Mouse (Mus musculus) bone marrow macrophage, adult 2 months (primary cell): ENCODE data around the gene Sik3. TPM values are rescaled to one million over a fixed set of nuclear protein-coding genes. Genes with fewer than 3 reads are reported as not detected.

ENCODE experiments used
- H3K27ac ChIP-seq: 2 replicates; pipeline ENCODE4 v1.5.1; 2012; ENCODE audit warnings: low read depth, low read length; ENCODE audit not compliant: insufficient read depth
- H3K4me1 ChIP-seq: 2 replicates; pipeline ENCODE4 v1.6.1; 2012; ENCODE audit warnings: low read length; ENCODE audit not compliant: control insufficient read depth, insufficient read depth
- H3K4me3 ChIP-seq: 2 replicates; pipeline ENCODE4 v1.5.1; 2012; ENCODE audit warnings: mild to moderate bottlenecking, low read length, moderate library complexity; ENCODE audit not compliant: insufficient read depth
- CTCF ChIP-seq: IDR thresholded peaks from 2 replicates; pipeline ENCODE4 v1.5.1; 2012; ENCODE audit warnings: low read depth, mild to moderate bottlenecking, low read length, moderate library complexity
- POLR2A ChIP-seq: IDR thresholded peaks from 2 replicates; pipeline ENCODE4 v1.6.1; 2012; ENCODE audit warnings: mild to moderate bottlenecking, low read depth, low read length, borderline replicate concordance
- polyA plus RNA-seq: library from polyadenylated mRNA; stranded (reverse); fragments of >200 nt; gene quantifications from 2 replicates; pipeline ENCODE4 v1.2.4, GENCODE M21; 2012; ENCODE audit not compliant: missing spikeins, insufficient read depth, insufficient read length

Gene Sik3
- polyA plus RNA-seq, 1 experiment, result 24.4 TPM

DNA sequence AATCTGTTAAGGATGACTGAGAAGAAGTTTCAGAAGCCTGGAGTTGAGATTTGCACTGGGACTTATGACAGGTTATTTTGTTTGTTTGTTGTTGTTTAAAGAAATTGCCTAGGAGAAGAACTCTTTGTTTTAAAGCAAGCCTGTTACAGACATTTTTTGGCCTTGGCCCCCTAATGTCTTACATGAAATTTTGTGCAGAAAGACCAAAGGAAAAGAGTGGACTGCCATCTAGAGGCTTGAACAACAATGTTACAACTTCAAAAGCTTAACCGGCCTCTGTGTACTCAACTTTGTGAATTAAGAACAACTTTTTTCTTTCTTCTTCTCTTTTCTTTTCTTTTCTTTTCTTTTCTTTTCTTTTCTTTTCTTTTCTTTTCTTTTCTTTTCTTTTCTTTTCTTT is 179.0 kb downstream of the Sik3 start:
- no peak for TF ChIP-seq POLR2A
- TF ChIP-seq CTCF, result no peak
- Histone ChIP-seq H3K4me1 (peaks cover 5% of the 10 kb centered on the region), H3K27ac (no peak overlapping the region), H3K4me3 (no peak overlapping the region)

DNA sequence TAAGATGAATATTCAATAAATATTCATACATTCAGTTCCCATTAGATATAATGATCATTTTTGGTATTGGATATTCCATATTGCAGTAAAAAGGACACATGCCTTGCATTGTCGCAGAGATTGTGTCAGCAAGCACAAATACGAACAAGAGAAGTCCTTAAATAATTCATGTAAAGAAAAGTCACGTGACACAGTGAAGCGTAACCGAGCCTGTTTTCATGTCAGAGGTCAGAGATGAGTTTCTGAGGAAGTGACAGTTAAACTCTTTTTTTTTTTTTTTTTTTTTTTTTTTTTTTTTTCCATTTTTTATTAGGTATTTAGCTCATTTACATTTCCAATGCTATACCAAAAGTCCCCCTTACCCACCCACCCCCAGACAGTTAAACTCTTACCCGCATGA is 180.0 kb downstream of the Sik3 start:
- Histone ChIP-seq H3K4me1 (peaks cover 5% of the 10 kb centered on the region), H3K4me3 (no peak overlapping the region), H3K27ac (no peak overlapping the region)
- TF ChIP-seq POLR2A, result no peak
- no peak for TF ChIP-seq CTCF

DNA sequence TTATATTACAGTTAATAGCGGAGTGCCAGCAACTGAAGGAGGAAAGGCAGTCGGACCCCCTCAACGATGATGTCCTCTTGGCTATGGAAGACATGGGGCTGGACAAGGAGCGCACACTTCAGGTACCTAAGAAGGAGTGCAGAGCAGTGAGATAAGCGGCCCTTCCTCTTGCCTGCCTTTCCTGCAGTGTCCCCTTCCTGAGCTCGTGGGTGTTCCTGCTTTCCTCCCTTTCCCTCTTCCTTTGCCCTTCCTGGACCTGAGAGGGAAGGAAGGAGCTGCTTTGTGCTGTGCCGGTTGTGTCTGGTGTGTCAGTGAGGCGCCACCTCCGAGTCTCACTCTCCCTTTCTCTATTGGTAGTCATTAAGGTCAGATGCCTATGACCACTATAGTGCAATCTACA is 182.2 kb downstream of the Sik3 start:
- no peak for TF ChIP-seq POLR2A
- no peak for TF ChIP-seq CTCF
- H3K27ac ChIP-seq, result no peak overlapping the region
- peaks cover 9% of the 10 kb centered on the region for H3K4me1 ChIP-seq
- H3K4me3 ChIP-seq, result no peak overlapping the region

- no peak overlapping the region for H3K4me3 ChIP-seq
- no peak for TF ChIP-seq POLR2A
- no peak for TF ChIP-seq CTCF
- H3K4me1 ChIP-seq, result peaks cover 9% of the 10 kb centered on the region
- H3K27ac ChIP-seq, result no peak overlapping the region
These were observed 184.1 kb downstream of the Sik3 start for GRCm38 (mm10) chr9:46196699-46197169.

- Histone ChIP-seq H3K4me1 (peaks cover 4% of the 10 kb centered on the region; the same call in 1 of the 2 replicates), H3K27ac (no peak overlapping the region), H3K4me3 (no peak overlapping the region)
- no peak for TF ChIP-seq POLR2A
- no peak for TF ChIP-seq CTCF
These were observed 185.8 kb downstream of the Sik3 start for GRCm38 (mm10) chr9:46198461-46198860.

GRCm38 (mm10) chr9:46198936-46199335 is 186.3 kb downstream of the Sik3 start:
- peaks cover 4% of the 10 kb centered on the region; the same call in 1 of the 2 replicates for H3K4me1 ChIP-seq
- H3K4me3 ChIP-seq, result no peak overlapping the region
- TF ChIP-seq POLR2A (no peak), CTCF (no peak)
- H3K27ac ChIP-seq, result no peak overlapping the region

- Histone ChIP-seq H3K4me3 (no peak overlapping the region), H3K27ac (no peak overlapping the region), H3K4me1 (peaks cover 4% of the 10 kb centered on the region; the same call in 1 of the 2 replicates)
- TF ChIP-seq POLR2A, result no peak
These were observed 187.0 kb downstream of the Sik3 start for GRCm38 (mm10) chr9:46199609-46200008.

GRCm38 (mm10) chr9:46206834-46207500 is 194.3 kb downstream of the Sik3 start:
- H3K4me3 ChIP-seq, result no peak overlapping the region
- no peak for TF ChIP-seq CTCF
- no peak for TF ChIP-seq POLR2A
- H3K27ac ChIP-seq, result no peak overlapping the region
- no peaks in the 10 kb centered on the region for H3K4me1 ChIP-seq

DNA sequence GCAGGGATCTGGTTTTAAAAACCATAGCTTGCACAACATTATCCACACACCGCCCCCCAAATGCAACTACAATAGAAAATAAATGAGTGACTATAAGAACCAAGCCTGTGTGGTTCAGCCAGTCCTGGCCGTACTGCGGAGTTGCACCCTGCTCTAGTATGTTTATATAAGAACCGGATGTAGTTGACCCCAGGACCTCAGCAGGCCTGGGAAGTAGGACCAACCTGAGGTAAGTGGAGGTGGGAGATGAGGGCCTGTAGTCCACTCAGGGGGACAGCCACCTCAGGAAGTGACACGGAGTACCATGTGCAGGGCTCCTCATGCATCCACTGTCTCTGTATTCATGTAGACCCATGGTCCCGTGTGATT is 194.9 kb downstream of the Sik3 start:
- no peak overlapping the region for H3K4me3 ChIP-seq
- no peaks in the 10 kb centered on the region for H3K4me1 ChIP-seq
- no peak overlapping the region for H3K27ac ChIP-seq
- TF ChIP-seq POLR2A (no peak), CTCF (no peak)

- Histone ChIP-seq H3K4me1 (no peaks in the 10 kb centered on the region), H3K4me3 (no peak overlapping the region), H3K27ac (no peak overlapping the region)
- TF ChIP-seq CTCF, result no peak
- TF ChIP-seq POLR2A, result no peak
These were observed 195.9 kb downstream of the Sik3 start for GRCm38 (mm10) chr9:46208401-46208974.

GRCm38 (mm10) chr9:46210473-46210872 is 197.9 kb downstream of the Sik3 start:
- no peak overlapping the region for H3K27ac ChIP-seq
- H3K4me3 ChIP-seq, result no peak overlapping the region
- TF ChIP-seq POLR2A (no peak), CTCF (no peak)
- peaks cover 11% of the 10 kb centered on the region for H3K4me1 ChIP-seq

- no peak overlapping the region for H3K27ac ChIP-seq
- no peak overlapping the region for H3K4me3 ChIP-seq
- TF ChIP-seq CTCF (no peak), POLR2A (no peak)
- peaks cover 18% of the 10 kb centered on the region for H3K4me1 ChIP-seq
These were observed 201.7 kb downstream of the Sik3 start for GRCm38 (mm10) chr9:46214276-46214675.
